Mouse (Mus musculus) liver, adult 2 months (tissue): Measurements from ENCODE around the gene Kcnj15.

ENCODE experiments used
- CTCF ChIP-seq: fragments of 200-500 bp; IDR thresholded peaks from 2 replicates; pipeline ENCODE4 v1.5.1; 2011; ENCODE audit warnings: low read depth, low read length, control low read depth
- POLR2A ChIP-seq: fragments of 200-500 bp; IDR thresholded peaks from 2 replicates; pipeline ENCODE4 v1.6.1; 2011; ENCODE audit warnings: low read length, control low read depth; ENCODE audit not compliant: insufficient read depth; ENCODE audit errors: extremely low read depth

- TF ChIP-seq CTCF, result no peak
- no peak for TF ChIP-seq POLR2A
Observed at GRCm38 (mm10) chr16:95289375-95289774, 32.0 kb downstream of the Kcnj15 start.
